Mouse (Mus musculus): ENCODE data around the gene Otud1.

DNA sequence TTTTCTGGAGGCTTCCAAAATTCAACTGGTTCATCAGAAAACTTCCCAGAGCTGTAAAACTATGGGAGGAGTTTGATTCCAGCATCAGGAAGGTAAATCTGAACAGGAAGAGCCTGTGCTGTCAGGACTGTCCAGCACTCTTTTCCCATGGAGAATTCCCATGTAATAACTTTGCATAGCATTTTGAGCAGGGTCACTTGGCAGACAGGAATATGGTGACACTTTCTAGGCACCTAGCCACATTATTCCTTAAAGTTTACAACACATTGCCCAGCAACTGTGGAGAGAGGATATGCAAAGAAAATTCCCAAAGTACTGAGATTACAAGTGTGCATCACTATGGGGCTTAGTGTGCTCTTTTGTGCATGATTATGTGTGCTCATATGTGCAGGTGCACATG lies 46.7 kb downstream of the Otud1 start:
- no peak for TF ChIP-seq CTCF (IDR thresholded peaks at IDR 0.05; ENCODE audit: borderline replicate concordance, extremely low read depth, insufficient read depth, insufficient read length)
- TF ChIP-seq POLR2A (IDR thresholded peaks at IDR 0.05; ENCODE audit: borderline replicate concordance, extremely low read depth, insufficient read depth, insufficient read length, poor library complexity, severe bottlenecking) = no peak
